Mouse (Mus musculus): ENCODE measurements around the gene Ilkap.

The Ilkap gene

GRCm38 (mm10) chr1:91398260-91399062 lies at the start of gene Ilkap:
Gene Ilkap (minus strand): TSS chr1:91398815.
- TF ChIP-seq NANOG (IDR thresholded peaks at IDR 0.05; ENCODE audit: borderline replicate concordance, low read length) (no peak), POU5F1 (IDR thresholded peaks at IDR 0.05; ENCODE audit: borderline replicate concordance, low read length) (no peak), CTCF (conservative IDR thresholded peaks at IDR 0.05; ENCODE audit: low read length) (no peak)
- H3K27me3 ChIP-seq (ENCODE audit: insufficient read depth, low read length), result peaks cover 3% of the 10 kb centered on the region

GRCm38 (mm10) chr1:91446511-91446910 lies 47.9 kb upstream of the Ilkap start:
- peaks cover 12% of the 10 kb centered on the region; the same call in 1 of the 2 replicates for H3K27me3 ChIP-seq (ENCODE audit: insufficient read depth, low read length)
- H3K4me1 ChIP-seq (replicated peaks; ENCODE audit: low read depth, low read length), result no peaks in the 10 kb centered on the region
- no peaks in the 10 kb centered on the region for H3K36me3 ChIP-seq (ENCODE audit: insufficient read depth, low read length)
- H3K9me3 ChIP-seq (ENCODE audit: low read length), result peaks cover 7% of the 10 kb centered on the region
- no peak overlapping the region for H3K4me3 ChIP-seq (replicated peaks; ENCODE audit: low read length)
- TF ChIP-seq POU5F1 (IDR thresholded peaks at IDR 0.05; ENCODE audit: borderline replicate concordance, low read length), result no peak
- no peak for TF ChIP-seq CTCF (conservative IDR thresholded peaks at IDR 0.05; ENCODE audit: low read length)
- no peak for TF ChIP-seq NANOG (IDR thresholded peaks at IDR 0.05; ENCODE audit: borderline replicate concordance, low read length)

More at GRCm38 (mm10) chr1:91398260-91399062, at the start of gene Ilkap:
- Histone ChIP-seq H3K9me3 (ENCODE audit: low read length) (peaks cover 7% of the 10 kb centered on the region; the same call in 1 of the 2 replicates), H3K4me3 (replicated peaks; ENCODE audit: low read length) (peak within 1 kb of the TSS; percentile 89), H3K36me3 (ENCODE audit: insufficient read depth, low read length) (peaks cover 33% of the 10 kb centered on the region), H3K4me1 (replicated peaks; ENCODE audit: low read depth, low read length) (peaks cover 20% of the 10 kb centered on the region)

- peaks cover 7% of the 10 kb centered on the region for H3K9me3 ChIP-seq (ENCODE audit: low read length)
- no peaks in the 10 kb centered on the region for H3K4me1 ChIP-seq (replicated peaks; ENCODE audit: low read depth, low read length)
- peaks cover 11% of the 10 kb centered on the region; the same call in 1 of the 2 replicates for H3K27me3 ChIP-seq (ENCODE audit: insufficient read depth, low read length)
These were observed 47.4 kb upstream of the Ilkap start for GRCm38 (mm10) chr1:91446060-91446459.

GRCm38 (mm10) chr1:91444841-91445830 lies 46.5 kb upstream of the Ilkap start:
- no peak for TF ChIP-seq NANOG (IDR thresholded peaks at IDR 0.05; ENCODE audit: borderline replicate concordance, low read length)
- no peak for TF ChIP-seq CTCF (conservative IDR thresholded peaks at IDR 0.05; ENCODE audit: low read length)
- TF ChIP-seq POU5F1 (IDR thresholded peaks at IDR 0.05; ENCODE audit: borderline replicate concordance, low read length), result no peak
- no peaks in the 10 kb centered on the region for H3K4me1 ChIP-seq (replicated peaks; ENCODE audit: low read depth, low read length)
- H3K4me3 ChIP-seq (replicated peaks; ENCODE audit: low read length), result no peak overlapping the region
- H3K9me3 ChIP-seq (ENCODE audit: low read length), result peaks cover 7% of the 10 kb centered on the region
- H3K36me3 ChIP-seq (ENCODE audit: insufficient read depth, low read length), result no peaks in the 10 kb centered on the region
- H3K27me3 ChIP-seq (ENCODE audit: insufficient read depth, low read length), result peaks cover 11% of the 10 kb centered on the region; the same call in 1 of the 2 replicates

More at GRCm38 (mm10) chr1:91446060-91446459, 47.4 kb upstream of the Ilkap start:
- TF ChIP-seq CTCF (conservative IDR thresholded peaks at IDR 0.05; ENCODE audit: low read length), result no peak
- TF ChIP-seq NANOG (IDR thresholded peaks at IDR 0.05; ENCODE audit: borderline replicate concordance, low read length), result no peak
- TF ChIP-seq POU5F1 (IDR thresholded peaks at IDR 0.05; ENCODE audit: borderline replicate concordance, low read length), result no peak
- Histone ChIP-seq H3K4me3 (replicated peaks; ENCODE audit: low read length) (no peak overlapping the region), H3K36me3 (ENCODE audit: insufficient read depth, low read length) (no peaks in the 10 kb centered on the region)

GRCm38 (mm10) chr1:91442350-91442990 lies 43.9 kb upstream of the Ilkap start:
- Histone ChIP-seq H3K27me3 (ENCODE audit: insufficient read depth, low read length) (peaks cover 5% of the 10 kb centered on the region; the same call in 1 of the 2 replicates), H3K9me3 (ENCODE audit: low read length) (peaks cover 5% of the 10 kb centered on the region), H3K4me3 (replicated peaks; ENCODE audit: low read length) (no peak overlapping the region), H3K36me3 (ENCODE audit: insufficient read depth, low read length) (no peaks in the 10 kb centered on the region), H3K4me1 (replicated peaks; ENCODE audit: low read depth, low read length) (no peaks in the 10 kb centered on the region)
- TF ChIP-seq CTCF (conservative IDR thresholded peaks at IDR 0.05; ENCODE audit: low read length), result no peak
- TF ChIP-seq NANOG (IDR thresholded peaks at IDR 0.05; ENCODE audit: borderline replicate concordance, low read length), result no peak
- no peak for TF ChIP-seq POU5F1 (IDR thresholded peaks at IDR 0.05; ENCODE audit: borderline replicate concordance, low read length)

GRCm38 (mm10) chr1:91441855-91442254 lies 43.2 kb upstream of the Ilkap start:
- TF ChIP-seq CTCF (conservative IDR thresholded peaks at IDR 0.05; ENCODE audit: low read length) (no peak), POU5F1 (IDR thresholded peaks at IDR 0.05; ENCODE audit: borderline replicate concordance, low read length) (no peak), NANOG (IDR thresholded peaks at IDR 0.05; ENCODE audit: borderline replicate concordance, low read length) (no peak)
- Histone ChIP-seq H3K36me3 (ENCODE audit: insufficient read depth, low read length) (no peaks in the 10 kb centered on the region), H3K4me3 (replicated peaks; ENCODE audit: low read length) (no peak overlapping the region), H3K9me3 (ENCODE audit: low read length) (no peaks in the 10 kb centered on the region), H3K4me1 (replicated peaks; ENCODE audit: low read depth, low read length) (no peaks in the 10 kb centered on the region), H3K27me3 (ENCODE audit: insufficient read depth, low read length) (peaks cover 5% of the 10 kb centered on the region; the same call in 1 of the 2 replicates)

- Histone ChIP-seq H3K4me3 (replicated peaks; ENCODE audit: low read length) (no peak overlapping the region), H3K9me3 (ENCODE audit: low read length) (no peaks in the 10 kb centered on the region), H3K36me3 (ENCODE audit: insufficient read depth, low read length) (no peaks in the 10 kb centered on the region), H3K27me3 (ENCODE audit: insufficient read depth, low read length) (peaks cover 13% of the 10 kb centered on the region), H3K4me1 (replicated peaks; ENCODE audit: low read depth, low read length) (no peaks in the 10 kb centered on the region)
- TF ChIP-seq POU5F1 (IDR thresholded peaks at IDR 0.05; ENCODE audit: borderline replicate concordance, low read length) (no peak), CTCF (conservative IDR thresholded peaks at IDR 0.05; ENCODE audit: low read length) (no peak), NANOG (IDR thresholded peaks at IDR 0.05; ENCODE audit: borderline replicate concordance, low read length) (no peak)
These were observed 41.2 kb upstream of the Ilkap start for GRCm38 (mm10) chr1:91439776-91440175.

All from E14TG2a.4 (cell line).